Mouse (Mus musculus) testis, adult 2 months (tissue): ENCODE data around the gene Cbr2.

ENCODE experiments used
- CTCF ChIP-seq: fragments of 200-500 bp; IDR thresholded peaks from 2 replicates; pipeline ENCODE4 v1.5.1; 2012; ENCODE audit warnings: low read depth, mild to moderate bottlenecking, inconsistent platforms, low read length, moderate library complexity; ENCODE audit not compliant: control insufficient read depth, insufficient read depth, insufficient replicate concordance
- POLR2A ChIP-seq: fragments of 200-500 bp; IDR thresholded peaks from 2 replicates; pipeline ENCODE4 v1.6.1; 2012; ENCODE audit warnings: low read depth, mild to moderate bottlenecking, inconsistent platforms, low read length, moderate library complexity; ENCODE audit not compliant: control insufficient read depth

DNA sequence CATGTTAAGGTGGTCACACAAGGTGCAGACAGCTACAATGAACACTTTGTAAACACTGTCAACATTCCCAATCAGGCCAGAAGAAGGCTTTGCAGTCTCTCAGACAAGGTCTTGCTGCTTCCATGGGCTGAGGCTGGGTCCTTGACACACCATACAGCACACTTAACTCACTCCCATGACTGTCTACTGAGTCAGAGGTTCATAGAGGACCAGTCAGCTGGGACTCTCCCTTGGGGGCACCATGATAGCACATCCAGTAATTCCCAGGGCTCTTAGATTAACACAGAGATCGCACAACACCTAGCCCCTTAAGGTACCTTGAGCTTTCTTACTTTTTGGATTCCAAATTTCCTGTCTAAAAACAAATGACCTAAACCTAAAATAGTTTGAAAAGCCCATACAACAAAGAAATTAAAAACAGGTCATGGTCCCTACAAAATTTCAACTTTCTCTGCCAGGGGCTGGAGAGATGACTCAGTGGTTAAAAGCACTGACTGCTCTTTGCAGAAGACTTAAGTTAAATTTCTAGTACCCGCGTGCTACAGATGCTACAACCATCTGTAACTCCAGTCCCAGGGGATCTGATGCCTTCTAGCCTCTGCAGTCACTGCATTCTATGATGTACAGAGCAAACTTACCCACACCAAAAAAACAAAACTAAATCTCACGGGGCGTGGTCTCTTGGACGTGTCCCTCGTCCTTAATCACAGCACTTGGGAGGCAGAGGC, 41.7 kb upstream of the Cbr2 start:
- TF ChIP-seq POLR2A = no peak
- no peak for TF ChIP-seq CTCF
